8 mouse cellular contexts compared by ENCODE assay signal in genomic region chr7:99979081-99979480, GRCm38 (mm10). TPM values are rescaled to one million over a fixed set of nuclear protein-coding genes. Genes with fewer than 3 reads are reported as not detected.
DNase-seq lines count a peak whose midpoint lies in the region; ATAC-seq and TF ChIP-seq lines count a peak whose summit lies in the region.

No protein-coding gene starts in this region.

- no peak for TF ChIP-seq POLR2A in lung, adult 2 months (IDR thresholded peaks at IDR 0.05; ENCODE audit: borderline replicate concordance, extremely low read depth, low read depth, low read length)

- peaks cover 22% of the 10 kb centered on the region for H3K4me1 ChIP-seq in lung, adult 2 months (ENCODE audit: control insufficient read depth, insufficient read depth, low read length)
- peaks cover 20% of the 10 kb centered on the region for H3K4me1 ChIP-seq in embryonic facial prominence, embryonic 12.5 days
- peaks cover 17% of the 10 kb centered on the region for H3K4me1 ChIP-seq in intestine, embryonic 15.5 days (replicated peaks)
- H3K4me1 ChIP-seq in neural tube, embryonic 14.5 days (ENCODE audit: control insufficient read depth, insufficient read depth, low read length): peaks cover 12% of the 10 kb centered on the region

- H3K4me2 ChIP-seq in embryonic facial prominence, embryonic 12.5 days (replicated peaks): peak overlapping the region; percentile 61
- H3K4me2 ChIP-seq in intestine, embryonic 15.5 days (replicated peaks): peak overlapping the region; percentile 78
- peak overlapping the region; percentile 75 for H3K4me2 ChIP-seq in neural tube, embryonic 14.5 days (ENCODE audit: low read depth, low read length)

- no peaks in the 10 kb centered on the region for H3K27me3 ChIP-seq in embryonic facial prominence, embryonic 12.5 days
- H3K27me3 ChIP-seq in intestine, embryonic 15.5 days (replicated peaks): no peaks in the 10 kb centered on the region
- no peaks in the 10 kb centered on the region for H3K27me3 ChIP-seq in neural tube, embryonic 14.5 days (ENCODE audit: control insufficient read depth, insufficient read depth, low read length)

- DNase-seq in lung, adult 2 months: no peak
- no peak for DNase-seq in lung, postnatal 25 days (ENCODE audit: low spot score)
- DNase-seq in adrenal gland, adult 8-10 months: no peak
- DNase-seq in adrenal gland, postnatal 10 days: no peak
- no peak for DNase-seq in adrenal gland, adult 18-20 months (ENCODE audit: low spot score in 2 of 2)

- no peak for TF ChIP-seq CTCF in lung, adult 2 months (IDR thresholded peaks at IDR 0.05; ENCODE audit: insufficient read depth, low read length)

- H3K9me3 ChIP-seq in embryonic facial prominence, embryonic 12.5 days: no peaks in the 10 kb centered on the region
- no peaks in the 10 kb centered on the region for H3K9me3 ChIP-seq in intestine, embryonic 15.5 days
- H3K9me3 ChIP-seq in neural tube, embryonic 14.5 days (ENCODE audit: control insufficient read depth, low read length): no peaks in the 10 kb centered on the region

- peak overlapping the region; percentile 90 for H3K9ac ChIP-seq in embryonic facial prominence, embryonic 12.5 days
- peak overlapping the region; percentile 98 for H3K9ac ChIP-seq in intestine, embryonic 15.5 days
- H3K9ac ChIP-seq in neural tube, embryonic 14.5 days (replicated peaks; ENCODE audit: low read depth, low read length): peak overlapping the region; percentile 95; the same call in 1 of the 2 replicates

- peak overlapping the region; percentile 93 for H3K27ac ChIP-seq in embryonic facial prominence, embryonic 12.5 days
- peak overlapping the region; percentile 95; the same call in 1 of the 2 replicates for H3K27ac ChIP-seq in intestine, embryonic 15.5 days
- no peak overlapping the region for H3K27ac ChIP-seq in neural tube, embryonic 14.5 days (ENCODE audit: low read depth, low read length)

- ATAC-seq in embryonic facial prominence, embryonic 12.5 days (ENCODE audit: insufficient number of reproducible peaks, insufficient read depth, low FRiP score, low TSS enrichment): no peak
- no peak for ATAC-seq in intestine, embryonic 15.5 days
- no peak for ATAC-seq in neural tube, embryonic 14.5 days (ENCODE audit: low read depth)

- peak overlapping the region; percentile 48 for H3K4me3 ChIP-seq in lung, adult 2 months (replicated peaks; ENCODE audit: extremely low read depth, low read depth, low read length)
- H3K4me3 ChIP-seq in embryonic facial prominence, embryonic 12.5 days: peak overlapping the region; percentile 95
- H3K4me3 ChIP-seq in intestine, embryonic 15.5 days (replicated peaks): peak overlapping the region; percentile 100
- H3K4me3 ChIP-seq in neural tube, embryonic 14.5 days (ENCODE audit: low read depth, low read length): peak overlapping the region; percentile 88

- 6% methylated on average over 6 of the region's 6 CpGs for WGBS in lung, adult 2 months
- WGBS in embryonic facial prominence, embryonic 12.5 days: 3% methylated on average over 6 of the region's 6 CpGs
- WGBS in intestine, embryonic 15.5 days: 6% methylated on average over 6 of the region's 6 CpGs
- 8% methylated on average over 6 of the region's 6 CpGs for WGBS in neural tube, embryonic 14.5 days

- no peaks in the 10 kb centered on the region for H3K36me3 ChIP-seq in embryonic facial prominence, embryonic 12.5 days
- H3K36me3 ChIP-seq in intestine, embryonic 15.5 days: no peaks in the 10 kb centered on the region
- no peaks in the 10 kb centered on the region for H3K36me3 ChIP-seq in neural tube, embryonic 14.5 days (ENCODE audit: control insufficient read depth, insufficient read depth, low read length)

RNA-seq across cellular contexts. Expression of gene Rnf169, which starts 1.2 kb away (rescaled TPM):
- polyA plus RNA-seq in lung, adult 2 months (2012; rRNA removed): 5.2 and 6.0 TPM in 2 replicates
- 7.6 and 8.1 TPM in 2 replicates for polyA plus RNA-seq in embryonic facial prominence, embryonic 12.5 days (2016; fragmentation: Nextera tagmentation; extraction: Ambion mirVana)
- polyA plus RNA-seq in intestine, embryonic 15.5 days (2015; fragmentation: Nextera tagmentation; extraction: Ambion mirVana): 3.5 and 3.9 TPM in 2 replicates
- 6.2 and 7.2 TPM in 2 replicates for polyA plus RNA-seq in neural tube, embryonic 14.5 days (2014; fragmentation: Nextera tagmentation; extraction: Ambion mirVana)
- 10 to 100 TPM; 17.0 to 25.7 (median 19.9) TPM for total RNA-seq in adrenal gland, adult 8-10 months (2022)
- total RNA-seq in adrenal gland, postnatal 10 days (2021): 10 to 100 TPM; 15.3 to 17.8 TPM
- total RNA-seq in adrenal gland, adult 18-20 months (2021): 10 to 100 TPM; 14.0 to 17.6 TPM

RNA-seq across cellular contexts. Expression of gene Chrdl2, which starts 26.9 kb away (rescaled TPM):
- polyA plus RNA-seq in lung, adult 2 months (2012; rRNA removed): 0.28 and 0.29 TPM in 2 replicates
- 1.2 and 1.7 TPM in 2 replicates for polyA plus RNA-seq in embryonic facial prominence, embryonic 12.5 days (2016; fragmentation: Nextera tagmentation; extraction: Ambion mirVana)
- polyA plus RNA-seq in intestine, embryonic 15.5 days (2015; fragmentation: Nextera tagmentation; extraction: Ambion mirVana): 0.69 and 0.72 TPM in 2 replicates
- 0.54 and 0.72 TPM in 2 replicates for polyA plus RNA-seq in neural tube, embryonic 14.5 days (2014; fragmentation: Nextera tagmentation; extraction: Ambion mirVana)
- total RNA-seq in adrenal gland, adult 8-10 months (2022): not detected
- total RNA-seq in adrenal gland, postnatal 10 days (2021): not detected
- not detected for total RNA-seq in adrenal gland, adult 18-20 months (2021)

Comparison
In these comparisons a context has a peak if more than half of its experiments do, and no peak if none do; other contexts are left out.
1. H3K4me3 ChIP-seq: peak in every context shown above with its lines; median percentile 100 in intestine, embryonic 15.5 days; 95 in embryonic facial prominence, embryonic 12.5 days; 88 in neural tube, embryonic 14.5 days; 48 in lung, adult 2 months.